Mouse (Mus musculus): Measurements from ENCODE around the gene Fancd2os.
A peak's percentile ranks its signal among the peaks of the same experiment; 100 is the strongest.

Fancd2os gene

GRCm38 (mm10) chr6:113600543-113601139, at the start of gene Fancd2os:
TSS of gene Fancd2os (minus strand) at chr6:113600715.
- DNase-seq (ENCODE audit: low spot score): no peak

- no peak for DNase-seq (ENCODE audit: low spot score)
Measured at GRCm38 (mm10) chr6:113650197-113650640, 49.7 kb upstream of the Fancd2os start.

DNA sequence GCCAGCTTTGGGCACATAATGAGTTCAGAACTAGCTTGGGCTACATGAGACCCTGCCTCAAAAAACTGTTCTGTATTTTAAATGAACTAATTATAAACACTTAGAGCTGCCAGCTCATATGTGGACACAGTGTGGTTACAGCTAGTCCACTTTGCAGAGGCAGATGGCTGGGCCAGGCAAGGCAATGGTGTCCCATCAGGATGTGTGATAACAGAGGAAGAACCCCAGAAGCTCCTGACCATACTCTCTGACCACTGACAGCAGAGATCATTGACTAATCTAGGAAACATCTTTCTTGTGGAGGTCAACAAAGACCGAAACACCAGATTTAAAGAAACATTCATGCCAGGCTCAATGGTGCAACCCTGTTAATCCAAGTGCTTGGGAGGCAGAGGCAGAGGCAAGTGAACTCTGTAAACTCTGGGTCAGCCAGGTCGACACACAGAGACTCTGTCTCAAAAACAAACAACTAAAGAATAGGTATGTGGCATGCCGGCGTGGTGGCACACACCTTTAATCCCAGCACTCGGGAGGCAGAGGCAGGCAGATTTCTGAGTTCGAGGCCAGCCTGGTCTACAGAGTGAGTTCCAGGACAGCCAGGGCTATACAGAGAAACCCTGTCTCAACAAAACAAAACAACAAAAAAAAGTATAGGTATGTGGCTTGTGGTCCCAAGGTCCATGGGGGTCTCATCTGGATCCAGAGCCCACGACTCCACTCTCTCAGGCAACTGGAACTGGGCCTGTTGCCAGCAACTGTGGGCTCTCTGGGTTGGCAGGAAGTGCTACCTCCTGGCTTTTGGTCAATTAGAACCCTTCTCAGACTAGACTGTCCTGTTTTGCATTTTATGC, 49.1 kb upstream of the Fancd2os start:
- no peak for DNase-seq (ENCODE audit: low spot score)

- DNase-seq (ENCODE audit: low spot score): no peak
Measured at GRCm38 (mm10) chr6:113644808-113645207, 44.3 kb upstream of the Fancd2os start.

DNA sequence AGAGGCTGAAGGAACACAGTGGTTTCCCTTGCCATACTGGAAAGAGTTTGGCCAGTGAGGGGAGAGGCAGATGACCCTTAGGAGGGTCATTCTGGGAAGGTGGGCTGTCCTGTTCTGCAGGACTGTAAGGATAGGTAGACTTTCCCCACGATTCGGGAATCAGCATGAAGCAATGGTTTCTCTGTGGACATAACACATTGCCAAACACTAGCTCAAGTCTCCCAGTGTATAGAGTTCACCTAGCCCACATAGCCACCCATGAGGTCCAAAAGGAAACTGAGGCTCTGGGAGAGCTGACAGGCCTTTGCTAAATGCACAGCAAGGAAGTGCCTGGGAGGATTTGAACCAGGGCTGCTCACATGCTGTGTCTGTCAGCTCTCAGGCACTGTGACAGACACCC, 43.5 kb upstream of the Fancd2os start:
- DNase-seq (ENCODE audit: low spot score): no peak

- DNase-seq (ENCODE audit: low spot score): no peak
Measured at GRCm38 (mm10) chr6:113643021-113643420, 42.5 kb upstream of the Fancd2os start.

GRCm38 (mm10) chr6:113642605-113643004, 42.1 kb upstream of the Fancd2os start:
- no peak for DNase-seq (ENCODE audit: low spot score)

DNA sequence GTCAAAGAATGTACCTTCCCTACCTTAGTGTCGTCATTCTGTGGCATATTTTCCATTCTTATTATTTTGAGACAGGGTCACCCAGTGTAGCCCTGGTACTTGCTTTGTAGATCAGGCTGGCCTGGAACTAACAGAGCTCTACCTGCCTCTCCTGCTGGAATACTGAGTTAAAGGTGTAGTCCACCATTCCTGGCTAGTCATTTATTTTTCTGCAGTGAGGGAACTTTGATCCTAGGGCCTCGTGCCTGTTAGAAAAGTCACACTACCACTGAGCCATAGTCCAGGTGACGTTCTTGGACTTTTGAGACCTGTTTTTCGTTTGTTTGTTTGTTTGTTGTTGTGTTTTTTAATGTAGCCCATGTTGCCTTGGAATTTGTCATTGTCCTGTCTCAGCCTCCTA, 38.7 kb upstream of the Fancd2os start:
- no peak for DNase-seq (ENCODE audit: low spot score)

GRCm38 (mm10) chr6:113638302-113639040, 38.0 kb upstream of the Fancd2os start, which contains the start of gene Irak2:
TSS of gene Irak2 (plus strand) at chr6:113638467.
- peak; percentile 90 for DNase-seq (ENCODE audit: low spot score)

GRCm38 (mm10) chr6:113632863-113633262, 32.3 kb upstream of the Fancd2os start:
- DNase-seq (ENCODE audit: low spot score): no peak

GRCm38 (mm10) chr6:113630322-113630721, 29.8 kb upstream of the Fancd2os start:
- DNase-seq (ENCODE audit: low spot score): no peak

- DNase-seq (ENCODE audit: low spot score): no peak
Measured at GRCm38 (mm10) chr6:113624989-113625770, 24.7 kb upstream of the Fancd2os start.

- peak; percentile 77 for DNase-seq (ENCODE audit: low spot score)
Measured at GRCm38 (mm10) chr6:113623941-113624751, 23.6 kb upstream of the Fancd2os start, which contains the start of gene Vhl. TSS of gene Vhl (plus strand) at chr6:113623959.

DNA sequence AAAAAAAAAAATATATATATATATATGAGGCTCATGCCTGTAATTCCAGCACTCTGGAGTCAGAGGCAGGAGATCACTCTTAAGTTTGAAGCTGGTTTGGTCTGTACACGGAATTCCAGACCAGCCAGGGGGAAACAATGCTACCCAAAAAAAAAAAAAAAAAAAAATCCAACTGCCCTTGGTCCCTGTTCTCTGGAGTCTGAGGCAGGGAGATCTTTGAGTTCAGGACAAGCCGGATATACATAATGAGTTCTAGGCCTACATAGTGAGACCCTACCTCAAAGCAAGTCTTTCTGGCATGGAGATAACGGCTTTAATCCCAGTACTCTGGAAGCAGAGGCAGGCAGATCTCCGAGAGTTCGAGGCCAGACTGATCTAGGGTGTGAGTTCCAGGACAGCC, 22.9 kb upstream of the Fancd2os start:
- no peak for DNase-seq (ENCODE audit: low spot score)

GRCm38 (mm10) chr6:113615489-113615888, 15.0 kb upstream of the Fancd2os start:
- no peak for DNase-seq (ENCODE audit: low spot score)

- DNase-seq (ENCODE audit: low spot score): no peak
Measured at GRCm38 (mm10) chr6:113614997-113615396, 14.5 kb upstream of the Fancd2os start.

DNA sequence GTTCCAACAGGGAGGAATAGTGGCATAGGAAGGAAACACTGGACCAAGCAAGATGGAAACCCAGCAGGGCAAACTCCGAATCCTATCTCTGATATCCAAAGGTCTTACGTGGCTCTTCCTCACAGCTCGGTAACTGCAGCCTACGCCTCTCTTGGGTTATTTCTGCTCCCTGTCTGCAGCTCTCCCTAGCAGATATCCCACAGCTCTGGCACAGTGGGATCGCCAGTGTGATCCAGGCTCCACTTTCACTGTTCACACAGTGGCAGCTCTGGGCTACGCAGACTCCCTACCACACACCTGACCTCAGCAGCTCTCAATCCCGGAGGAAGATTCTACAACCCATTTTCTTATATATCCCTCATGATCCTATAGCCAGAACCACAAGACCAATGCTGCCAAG, 13.6 kb upstream of the Fancd2os start:
- DNase-seq (ENCODE audit: low spot score): no peak

DNA sequence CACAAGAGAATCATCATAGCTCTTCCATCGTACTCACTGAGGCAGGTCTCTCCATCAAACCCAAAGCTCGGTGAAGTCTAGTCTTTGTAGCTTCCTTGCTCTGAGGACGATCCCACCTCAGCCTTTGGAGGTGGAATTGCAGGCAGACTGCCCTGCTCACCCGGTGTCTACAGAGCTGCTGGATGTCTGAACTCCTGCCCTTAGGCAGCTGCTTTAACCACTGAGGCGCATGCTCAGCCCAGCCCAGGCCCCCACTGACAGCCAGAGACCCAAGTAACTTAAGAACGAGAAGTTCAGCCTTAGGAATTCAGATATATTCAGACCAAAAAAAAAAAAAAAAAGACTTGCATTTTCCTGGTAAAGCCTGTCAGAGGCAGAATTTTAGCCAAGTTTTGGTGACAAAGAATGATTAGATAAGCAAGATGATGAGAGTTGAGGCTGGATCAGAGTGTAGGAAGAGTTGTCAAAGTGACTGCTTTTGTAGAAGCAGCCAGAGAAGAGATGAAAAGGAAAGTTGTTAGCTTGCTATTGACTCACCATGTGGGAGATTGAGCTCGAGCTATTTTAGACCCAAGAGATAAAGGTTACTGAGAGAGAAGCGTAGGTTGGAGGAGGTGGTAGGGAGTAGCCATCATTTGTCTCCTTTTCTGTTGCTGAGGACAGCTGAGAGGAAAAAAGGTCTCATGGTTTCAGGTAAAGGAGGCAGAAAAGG, 11.9 kb upstream of the Fancd2os start:
- peak; percentile 64 for DNase-seq (ENCODE audit: low spot score)

DNA sequence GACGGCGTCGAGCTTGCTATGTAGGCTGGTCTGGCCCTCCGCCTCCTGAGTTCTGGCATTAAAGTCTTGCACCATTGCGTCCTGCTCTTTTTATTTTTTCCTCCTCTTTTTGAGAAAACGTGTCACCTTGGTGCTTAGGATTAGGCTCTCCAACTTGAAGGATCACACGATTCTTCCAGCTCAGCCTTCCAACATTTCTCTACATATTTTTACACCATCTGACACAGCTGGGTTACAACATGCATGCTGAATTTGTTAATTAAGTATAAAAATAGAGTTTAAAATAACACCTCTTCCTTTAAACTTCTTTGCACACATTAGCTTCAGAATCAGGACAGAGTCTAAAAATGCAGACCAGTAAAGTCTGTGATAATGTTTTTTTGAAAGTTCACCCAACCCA, 8.8 kb upstream of the Fancd2os start:
- DNase-seq (ENCODE audit: low spot score): no peak

DNA sequence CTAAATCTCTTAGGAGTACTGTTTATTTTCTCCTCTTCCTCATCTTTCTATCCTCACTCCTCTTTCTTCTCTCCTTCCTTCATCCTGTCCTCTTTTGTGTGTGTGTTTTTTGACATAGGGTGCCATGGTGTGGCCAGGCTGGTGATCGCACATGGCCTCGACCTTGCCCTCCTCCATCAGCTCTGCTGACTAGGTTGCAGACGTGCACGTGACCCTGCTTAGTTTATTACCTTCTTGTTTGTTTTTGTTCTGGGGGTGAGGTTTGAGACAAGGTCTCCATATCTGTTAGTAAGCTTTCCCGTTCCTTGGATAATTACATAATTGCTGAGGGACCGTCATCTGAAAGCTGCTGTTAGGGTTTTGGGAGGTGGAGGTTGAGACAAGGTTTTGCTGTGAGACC, 8.4 kb upstream of the Fancd2os start:
- DNase-seq (ENCODE audit: low spot score): no peak

Data from left cerebral cortex, adult 11 months (tissue).